33 mouse cellular contexts compared by ENCODE assay signal in the genomic region with DNA sequence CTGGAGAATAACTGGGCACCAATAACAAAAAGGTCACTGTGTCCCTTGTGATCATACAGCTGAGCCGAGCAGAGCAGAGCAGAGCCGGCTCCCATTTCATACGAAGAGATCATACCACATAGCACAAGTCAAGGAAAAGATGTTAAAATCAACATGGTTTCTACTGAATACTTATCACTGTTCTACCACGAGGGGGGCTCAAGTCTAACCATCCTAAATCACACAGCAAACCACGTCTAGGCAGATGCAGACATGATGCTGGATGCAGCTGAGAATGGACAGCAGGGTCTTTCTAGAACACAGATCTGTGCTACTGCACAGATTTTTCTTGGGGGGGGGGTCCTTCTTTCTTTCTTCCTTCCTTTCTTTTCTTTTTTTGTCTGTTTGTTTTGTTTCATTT.
"Had no signal": no experiment of that assay in that cellular context is flagged by ENCODE, and none has a peak within 500 bp of the region (broad histone marks: within the 10 kb centered on the region; RNA-seq: fewer than 3 reads in every experiment).

No protein-coding gene starts in this region.

- H3K4me2 ChIP-seq: heart, embryonic 11.5 days; heart, embryonic 12.5 days; heart, embryonic 13.5 days; heart, embryonic 15.5 days; hindbrain, embryonic 12.5 days; hindbrain, embryonic 13.5 days; hindbrain, embryonic 14.5 days; hindbrain, embryonic 15.5 days; intestine, embryonic 15.5 days; kidney, embryonic 15.5 days had no signal

- H3K9ac ChIP-seq: heart, embryonic 12.5 days; heart, embryonic 13.5 days; heart, embryonic 15.5 days; hindbrain, embryonic 12.5 days; hindbrain, embryonic 13.5 days; hindbrain, embryonic 14.5 days; hindbrain, embryonic 15.5 days; intestine, embryonic 15.5 days; kidney, embryonic 15.5 days had no signal

- H3K4me3 ChIP-seq: heart, embryonic 10.5 days; heart, embryonic 12.5 days; heart, embryonic 13.5 days; heart, embryonic 15.5 days; hindbrain, embryonic 10.5 days; hindbrain, embryonic 12.5 days; hindbrain, embryonic 13.5 days; hindbrain, embryonic 15.5 days; intestine, embryonic 15.5 days; kidney, embryonic 15.5 days; left cerebral cortex, adult 2 months had no signal

- H3K9me3 ChIP-seq: heart, embryonic 10.5 days; heart, embryonic 12.5 days; heart, embryonic 13.5 days; heart, embryonic 15.5 days; hindbrain, embryonic 10.5 days; hindbrain, embryonic 12.5 days; hindbrain, embryonic 13.5 days; hindbrain, embryonic 15.5 days; intestine, embryonic 15.5 days; kidney, embryonic 15.5 days had no signal

- H3K27me3 ChIP-seq: heart, embryonic 12.5 days; heart, embryonic 13.5 days; heart, embryonic 15.5 days; hindbrain, embryonic 12.5 days; hindbrain, embryonic 13.5 days; hindbrain, embryonic 15.5 days; intestine, embryonic 15.5 days; kidney, embryonic 15.5 days had no signal

- DNase-seq: heart, postnatal 10 days; heart, postnatal 14 days; heart, postnatal 36 days; heart, postnatal 4 days; kidney, adult 18-20 months; kidney, adult 2 months; kidney, adult 8-10 months; kidney, adult 9 months; kidney, postnatal 10 days; kidney, postnatal 14 days; kidney, postnatal 36 days; kidney, postnatal 4 days; layer of hippocampus, adult 9-11 months; layer of hippocampus, postnatal 36 days had no signal

- H3K27ac ChIP-seq: heart, embryonic 10.5 days; heart, embryonic 13.5 days; heart, embryonic 15.5 days; hindbrain, embryonic 10.5 days; hindbrain, embryonic 12.5 days; hindbrain, embryonic 13.5 days; hindbrain, embryonic 14.5 days; hindbrain, embryonic 15.5 days; hindbrain, postnatal 0 days; intestine, embryonic 15.5 days; kidney, embryonic 15.5 days; kidney, postnatal 0 days; left cerebral cortex, adult 2 months had no signal

- ATAC-seq: hindbrain, embryonic 16.5 days; hindbrain, postnatal 0 days; inflammation-experienced regulatory T-cells, adult 6 months; intestine, embryonic 15.5 days; intestine, embryonic 16.5 days; intestine, postnatal 0 days had no signal

- H3K36me3 ChIP-seq: hindbrain, embryonic 10.5 days; hindbrain, embryonic 12.5 days; hindbrain, embryonic 13.5 days; hindbrain, embryonic 15.5 days had no signal
